Mouse (Mus musculus): ENCODE results near the gene Gm49369.
"Not testable (repeated sequence)": the region's sequence is repeated elsewhere in the genome, so short reads cannot be mapped to it uniquely, and the experiment has no call there.

Gm49369 gene

GRCm38 (mm10) chr7:142382567-142382966, at the start of gene Gm49369:
Gene Gm49369, minus strand, starts transcription at chr7:142382667.
- DNase-seq, result no peak

DNA sequence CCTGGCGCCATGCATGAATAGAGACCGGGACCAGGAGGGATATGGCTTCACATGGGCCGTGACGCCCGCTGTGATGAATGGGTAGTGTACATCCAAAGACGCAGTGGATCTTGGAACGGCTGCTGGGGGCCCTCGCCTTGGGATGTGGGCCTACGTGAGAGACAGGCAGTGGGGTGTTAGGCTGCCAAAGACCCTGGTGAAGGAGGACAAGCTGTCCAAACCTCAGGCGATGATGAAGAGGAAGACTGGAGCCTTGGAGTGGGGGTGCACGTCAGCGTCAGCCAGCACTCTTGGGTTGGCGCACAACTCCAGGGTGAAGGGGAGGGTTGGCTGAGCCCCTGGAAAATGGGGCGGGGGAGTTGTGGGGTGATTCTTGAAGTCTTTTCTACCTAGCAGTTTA, 48.6 kb upstream of the Gm49369 start:
- DNase-seq, result no peak

DNA sequence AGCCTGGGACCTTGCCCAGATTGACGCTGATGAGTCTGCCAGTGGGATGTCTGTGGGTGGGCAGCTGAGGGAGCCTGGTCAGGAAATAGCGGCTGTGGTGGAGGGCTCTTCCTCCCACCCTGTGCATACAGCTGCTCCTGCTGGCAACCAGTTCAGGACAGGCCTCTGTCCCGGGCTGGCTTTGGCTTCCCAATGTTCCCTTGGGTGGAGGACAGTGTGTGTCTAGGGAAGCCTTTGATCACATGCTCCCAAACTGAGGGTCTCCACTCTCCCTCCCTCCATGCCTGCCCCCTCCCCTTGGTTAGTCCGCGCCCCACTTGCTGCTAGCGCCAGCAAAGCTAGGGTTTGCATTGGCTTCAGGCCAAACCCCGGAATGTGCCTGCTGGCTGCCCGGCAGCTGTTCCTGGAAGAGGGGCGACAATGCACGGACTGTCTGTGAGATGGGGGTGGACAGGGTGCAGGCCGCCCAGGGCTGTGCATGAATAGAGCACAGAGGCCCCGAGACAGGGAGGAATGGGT, 47.8 kb upstream of the Gm49369 start:
- peak; percentile 40 for DNase-seq

DNA sequence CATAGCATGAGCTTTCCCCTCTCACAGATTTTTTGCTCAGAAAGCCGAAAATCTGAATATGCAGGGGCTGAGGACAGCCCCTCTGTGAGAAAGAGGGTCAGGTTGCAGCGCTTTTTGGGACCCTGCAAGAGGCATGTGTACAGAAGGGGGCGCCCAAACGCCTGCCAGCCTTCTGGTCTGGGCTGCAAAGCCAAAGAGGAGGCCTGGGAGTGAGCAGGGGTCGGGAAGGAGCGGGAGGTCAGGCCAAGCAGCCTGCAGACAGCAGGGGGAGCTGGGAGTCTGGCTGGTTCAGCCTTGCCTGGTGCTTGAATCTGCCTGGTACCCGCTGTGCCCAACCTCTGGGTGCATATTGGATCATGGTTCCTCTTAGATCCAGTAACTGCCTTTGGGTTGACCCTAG, 45.7 kb upstream of the Gm49369 start:
- DNase-seq, result no peak

DNA sequence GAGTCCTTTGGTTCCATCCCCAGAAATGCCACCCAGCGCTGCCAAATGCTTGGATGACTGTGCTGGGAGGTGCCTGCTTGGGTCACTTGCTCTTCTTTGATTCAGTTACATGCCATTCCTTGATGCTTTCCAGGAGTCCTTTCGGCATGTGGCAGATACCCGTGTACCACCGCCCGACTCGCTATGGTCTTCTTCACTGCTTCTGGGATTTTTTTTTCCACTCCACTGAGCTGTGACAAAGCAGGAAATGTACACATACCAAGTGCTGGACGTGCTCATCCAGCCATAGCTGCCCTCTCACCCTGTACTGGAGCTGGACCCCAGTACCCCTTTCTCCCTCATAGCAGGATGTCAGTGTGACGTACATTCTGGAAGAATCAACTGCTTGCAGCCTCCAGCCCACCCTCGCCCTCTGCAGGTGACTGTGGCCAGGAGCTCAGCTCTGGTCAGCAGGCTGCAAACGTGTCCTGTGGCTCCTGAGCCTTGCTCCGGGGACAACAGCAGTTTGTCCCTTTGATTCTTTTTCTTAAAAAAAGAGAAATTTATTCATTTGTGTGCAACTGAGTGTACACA, 43.3 kb upstream of the Gm49369 start:
- DNase-seq, result no peak

DNA sequence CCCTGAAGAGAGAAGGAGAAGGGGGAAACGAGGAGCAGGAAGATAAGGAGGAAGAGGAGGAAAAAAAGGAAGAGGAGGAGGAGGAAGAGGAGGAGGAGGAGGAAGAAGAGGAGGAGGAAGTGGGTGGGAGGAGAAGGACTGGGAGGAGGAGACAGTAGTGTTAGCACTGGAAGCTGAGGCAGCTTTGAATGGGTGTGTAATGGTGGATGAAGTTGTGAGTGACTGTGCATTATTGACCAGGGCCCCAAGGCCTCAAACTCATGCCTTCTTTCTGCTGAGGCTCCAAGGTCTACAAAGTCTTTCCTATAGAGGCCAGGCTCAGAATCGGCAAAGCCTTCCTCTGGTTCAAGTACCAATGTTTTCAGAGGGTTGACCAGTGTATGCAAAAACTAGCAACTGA, 39.4 kb upstream of the Gm49369 start:
- DNase-seq, result no peak

GRCm38 (mm10) chr7:142419887-142420286, 37.4 kb upstream of the Gm49369 start:
- no peak for DNase-seq

GRCm38 (mm10) chr7:142418679-142419078, 36.2 kb upstream of the Gm49369 start:
- no peak for DNase-seq

DNA sequence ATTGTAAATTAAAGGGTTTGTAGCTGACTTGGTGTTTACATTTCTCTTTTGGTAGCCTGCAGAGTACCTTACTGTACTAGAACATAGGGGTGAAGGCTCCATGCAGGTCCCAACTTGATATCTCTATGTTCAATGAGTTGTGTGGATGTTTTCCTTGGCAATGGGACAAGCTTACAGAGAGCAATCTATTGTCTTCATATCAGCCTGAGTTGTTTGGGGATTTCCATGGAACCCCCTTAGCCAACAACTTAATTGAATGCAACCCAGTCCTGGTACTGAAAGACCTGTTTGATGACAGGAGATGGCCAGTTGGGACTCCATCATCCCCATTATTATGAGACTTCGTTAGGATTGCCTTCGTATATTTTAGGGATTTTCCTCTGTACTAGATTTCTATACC, 35.6 kb upstream of the Gm49369 start:
- no peak for DNase-seq

GRCm38 (mm10) chr7:142416225-142416624, 33.8 kb upstream of the Gm49369 start:
- no peak for DNase-seq

GRCm38 (mm10) chr7:142415314-142415713, 32.8 kb upstream of the Gm49369 start:
- DNase-seq, result no peak

DNA sequence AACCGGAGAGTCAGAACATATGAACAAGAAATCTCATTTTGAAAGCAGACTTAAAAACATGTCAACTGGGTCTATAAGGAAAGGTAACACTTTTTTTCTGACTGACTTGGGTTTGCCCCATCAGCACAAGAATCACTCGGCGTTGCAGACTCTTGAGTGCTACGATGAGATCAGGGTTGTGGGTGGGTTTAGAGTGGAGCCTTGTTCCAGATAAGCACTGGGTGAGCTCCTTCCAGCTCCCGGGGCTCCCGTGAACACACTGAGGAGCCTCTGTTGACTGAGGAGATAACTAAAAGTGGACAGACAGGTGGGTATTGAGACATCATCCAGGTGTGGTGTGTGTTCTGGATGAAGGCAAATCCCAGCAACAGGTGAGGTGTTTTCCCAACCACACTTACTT, 30.8 kb upstream of the Gm49369 start:
- DNase-seq, result no peak

DNA sequence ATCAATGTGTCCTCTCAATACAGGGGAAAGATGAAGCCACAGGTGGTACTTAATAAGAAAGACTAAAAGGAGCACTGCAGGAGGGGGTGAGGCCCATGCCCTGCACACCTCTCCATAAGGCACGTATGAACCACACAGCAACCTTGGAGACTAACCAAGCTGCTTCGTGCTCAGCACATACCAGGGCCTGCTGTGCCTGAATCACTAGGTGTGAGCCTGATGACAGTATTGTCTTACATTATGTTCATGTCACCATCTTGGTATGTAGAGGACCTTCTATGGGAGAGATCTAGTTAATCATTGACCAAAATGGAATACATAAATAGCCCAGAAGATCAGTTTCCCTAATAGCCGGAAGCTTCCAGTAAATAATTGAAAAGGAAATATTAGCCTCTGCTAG, 27.1 kb upstream of the Gm49369 start:
- no peak for DNase-seq

- DNase-seq, result no peak
Observed at GRCm38 (mm10) chr7:142408686-142409085, 26.2 kb upstream of the Gm49369 start.

- no peak for DNase-seq
Observed at GRCm38 (mm10) chr7:142407935-142408334, 25.5 kb upstream of the Gm49369 start.

- not testable (repeated sequence) for DNase-seq
Observed at GRCm38 (mm10) chr7:142405134-142405533, 22.7 kb upstream of the Gm49369 start.

- DNase-seq, result no peak
Observed at GRCm38 (mm10) chr7:142403591-142403990, 21.1 kb upstream of the Gm49369 start.

- no peak for DNase-seq
Observed at GRCm38 (mm10) chr7:142400750-142401142, 18.3 kb upstream of the Gm49369 start.

DNA sequence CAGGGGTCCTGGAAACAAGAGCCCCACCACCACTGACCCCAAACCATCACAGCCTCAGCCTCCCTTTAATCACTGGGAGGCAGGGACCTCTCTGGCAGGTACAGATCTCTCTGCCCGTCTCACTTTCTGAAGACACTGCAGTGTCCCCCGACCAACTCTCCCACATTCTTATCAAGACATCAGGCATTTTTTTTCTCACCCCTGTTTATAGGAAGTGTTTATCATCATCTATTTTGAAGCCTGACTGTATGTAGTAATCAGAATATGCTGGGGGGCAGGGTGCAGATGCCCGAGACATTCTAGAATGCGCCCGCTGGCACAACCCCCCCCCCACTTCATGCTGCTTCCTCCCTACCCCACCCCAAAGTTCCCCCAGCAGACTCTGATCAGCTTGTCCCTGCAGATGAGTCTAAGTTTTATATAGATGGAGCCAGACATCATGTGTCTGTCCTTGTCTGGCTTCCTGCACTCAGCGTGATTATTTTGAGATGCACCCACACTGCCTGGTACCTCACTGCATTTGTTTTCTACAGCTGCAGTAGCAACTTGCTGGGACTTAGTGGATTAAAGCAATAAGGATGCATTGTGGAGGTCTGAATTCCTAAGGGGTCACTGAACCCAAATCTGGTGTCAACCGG, 17.8 kb upstream of the Gm49369 start:
- DNase-seq, result no peak

DNA sequence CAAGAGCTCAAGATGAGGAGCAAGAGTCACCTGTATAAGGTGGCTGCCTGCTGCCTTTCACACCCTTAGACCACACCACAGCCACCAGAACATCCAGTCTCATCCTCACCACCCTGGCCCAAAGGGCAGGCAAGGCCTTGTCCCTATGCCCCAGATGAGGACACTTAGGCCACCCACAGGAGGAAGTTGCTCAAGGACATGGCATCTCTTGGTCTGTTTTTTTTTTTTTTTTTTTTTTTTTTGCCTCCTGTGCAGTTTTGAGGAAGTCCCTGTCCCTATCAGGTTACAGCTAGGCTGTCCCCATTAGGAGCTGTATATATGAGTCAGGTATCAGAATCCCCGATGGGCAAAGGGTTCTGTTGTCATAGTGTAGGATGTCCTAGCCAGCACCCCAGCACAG, 16.8 kb upstream of the Gm49369 start:
- DNase-seq, result no peak

GRCm38 (mm10) chr7:142398052-142398451, 15.6 kb upstream of the Gm49369 start:
- DNase-seq, result no peak

DNA sequence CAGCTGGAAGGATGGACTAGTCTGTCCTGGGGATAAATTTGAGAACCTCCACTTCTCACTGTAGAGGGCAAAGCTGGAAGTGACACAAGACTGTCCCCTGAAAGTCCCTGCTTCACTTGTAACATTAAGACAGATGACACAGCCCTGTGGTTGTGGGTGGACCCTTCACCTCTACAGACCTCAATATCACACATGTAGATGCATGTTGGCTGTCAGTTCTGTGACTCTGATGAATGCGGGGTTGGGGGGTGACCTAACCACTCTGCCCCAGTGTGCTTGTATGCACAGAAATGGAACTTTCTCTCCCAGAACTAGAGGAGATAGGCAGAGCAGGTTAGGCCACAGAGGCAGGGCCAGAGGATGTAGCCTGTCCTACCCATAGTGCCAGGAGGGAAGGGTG, 14.1 kb upstream of the Gm49369 start:
- DNase-seq, result no peak

DNA sequence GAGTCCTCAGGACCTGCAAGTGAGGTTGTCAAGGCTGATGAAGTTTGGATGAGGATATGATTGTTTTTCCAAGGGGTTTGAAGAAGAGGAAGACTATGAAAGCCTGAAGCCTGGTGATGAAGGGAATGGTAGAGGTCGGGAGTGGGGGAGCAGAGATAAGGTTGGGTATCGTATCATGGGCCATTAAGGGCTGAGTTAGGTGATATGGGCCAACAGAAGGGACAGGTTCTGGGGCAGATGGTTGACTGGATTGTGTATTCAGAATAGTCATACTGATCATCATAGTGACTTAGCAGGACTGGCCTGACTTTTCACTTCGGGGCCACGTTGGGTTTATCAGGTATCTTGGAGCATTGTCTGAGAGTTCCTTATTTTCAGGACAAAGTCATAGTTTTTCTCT, 13.0 kb upstream of the Gm49369 start:
- no peak for DNase-seq

DNA sequence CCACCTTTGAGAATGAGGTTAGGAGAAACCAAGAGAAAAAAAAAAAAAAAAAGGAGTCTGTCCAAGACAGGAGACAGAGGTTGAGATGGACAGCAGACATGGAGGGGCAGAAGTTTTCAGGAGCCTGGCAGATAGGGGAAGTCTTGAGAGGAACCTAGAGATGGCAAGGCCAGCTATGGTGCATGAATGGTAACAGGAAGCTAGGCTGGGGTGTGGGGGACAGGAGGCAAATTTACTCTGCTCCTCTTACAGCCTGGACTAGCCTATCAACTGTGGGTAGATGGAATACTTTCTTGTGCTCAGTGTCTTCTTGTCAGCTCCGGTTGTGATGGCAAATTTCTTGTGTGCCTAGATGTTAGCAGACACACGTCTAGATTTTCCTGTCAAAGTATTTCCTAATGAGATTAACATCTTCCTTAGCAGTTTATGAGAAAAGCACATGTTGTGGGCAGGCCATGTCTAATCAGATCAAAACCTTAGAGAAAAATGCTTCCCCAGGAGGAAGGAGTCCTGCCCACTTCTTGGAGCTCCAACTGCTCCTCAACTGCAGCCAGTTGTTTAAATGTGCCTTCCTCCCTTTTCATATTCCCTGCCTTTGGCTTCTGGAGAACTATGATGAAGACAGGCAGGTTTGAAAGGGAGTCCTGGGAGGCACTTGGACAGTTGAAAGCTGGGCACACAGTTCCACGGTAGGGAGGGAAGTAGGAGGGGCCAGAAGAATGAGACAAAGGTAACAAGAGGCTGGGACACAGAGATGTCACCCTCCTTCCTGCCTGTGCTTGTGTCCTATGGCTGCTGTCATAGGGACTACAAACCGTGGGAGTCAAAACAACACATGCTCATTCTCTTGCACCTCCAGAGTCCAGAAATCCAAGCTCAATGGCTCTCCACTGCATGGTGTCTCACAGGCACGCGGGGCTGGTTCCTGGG, 12.1 kb upstream of the Gm49369 start:
- no peak for DNase-seq

Data from right cerebral cortex, postnatal 25 days (tissue).